Comparison of ENCODE assay signal across 12 mouse cellular contexts in the genomic region with DNA sequence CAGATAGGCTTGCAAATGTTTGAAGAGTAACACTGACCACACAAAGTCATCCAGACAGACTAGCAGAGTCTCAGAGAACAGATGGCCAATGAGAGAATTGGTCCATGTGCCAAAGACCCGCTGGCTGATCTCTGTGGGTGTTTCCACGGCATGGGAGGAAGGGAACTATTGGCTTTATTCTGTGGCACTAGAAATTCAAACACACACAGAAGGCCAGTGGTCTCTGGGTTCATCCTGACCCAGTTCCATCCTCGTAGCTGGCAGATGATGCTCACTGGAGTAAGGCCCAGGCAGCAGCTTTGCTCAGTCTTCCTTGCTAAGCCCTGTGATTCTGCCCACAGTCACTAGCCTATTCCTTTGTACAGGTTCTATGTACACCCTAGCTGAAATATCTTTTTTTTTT. TPM values are rescaled to one million over a fixed set of nuclear protein-coding genes. Genes with fewer than 3 reads are reported as not detected.
A peak's percentile ranks its signal among the peaks of the same experiment; 100 is the strongest.
DNase-seq lines count a peak whose midpoint lies in the region; ATAC-seq and TF ChIP-seq lines count a peak whose summit lies in the region.
"Had no signal": no experiment of that assay in that cellular context is flagged by ENCODE, and none has a peak within 500 bp of the region (broad histone marks: within the 10 kb centered on the region; RNA-seq: fewer than 3 reads in every experiment).

No protein-coding gene starts in this region.

- no peak overlapping the region for H3K4me2 ChIP-seq in hindbrain, postnatal 0 days (ENCODE audit: low read depth, low read length)
- H3K4me2 ChIP-seq: liver, embryonic 15.5 days had no signal

- no peaks in the 10 kb centered on the region for H3K36me3 ChIP-seq in hindbrain, postnatal 0 days (ENCODE audit: insufficient read depth, low read length)
- H3K36me3 ChIP-seq: liver, embryonic 15.5 days had no signal

- peak overlapping the region; percentile 76 for H3K27ac ChIP-seq in hindbrain, postnatal 0 days
- H3K27ac ChIP-seq: liver, embryonic 15.5 days had no signal

- no peak overlapping the region for H3K9ac ChIP-seq in hindbrain, postnatal 0 days (replicated peaks; ENCODE audit: low read length)
- H3K9ac ChIP-seq: liver, embryonic 15.5 days had no signal

- ATAC-seq in hindbrain, postnatal 0 days, result peak; percentile 91
- ATAC-seq in activated CD4-positive, CD25-positive, alpha-beta regulatory T cell, adult 4 months, result no peak

- H3K4me3 ChIP-seq in hindbrain, postnatal 0 days (ENCODE audit: low read length), result no peak overlapping the region
- H3K4me3 ChIP-seq: liver, embryonic 15.5 days had no signal

- DNase-seq in left cerebral cortex, postnatal 4 days, result peak; percentile 88
- no peak for DNase-seq in left cerebral cortex, postnatal 14 days (ENCODE audit: low spot score in 2 of 2)
- DNase-seq in cerebellum, postnatal 14 days, result peak; percentile 93 to 95
- peak; percentile 81 for DNase-seq in hindbrain, postnatal 0 days (ENCODE audit: low spot score)
- DNase-seq in telencephalon, adult 2 months (ENCODE audit: low read depth, low spot score), result peak; percentile 24
- no peak for DNase-seq in embryo, embryonic 10 days (ENCODE audit: low spot score)
- DNase-seq: heart, adult 11 months; heart, postnatal 36 days had no signal

- no peaks in the 10 kb centered on the region; the same call in 1 of the 2 replicates for H3K27me3 ChIP-seq in hindbrain, postnatal 0 days (ENCODE audit: insufficient read depth, low read length)
- H3K27me3 ChIP-seq: CH12.LX; liver, embryonic 15.5 days had no signal

- intact Hi-C loops in left cerebral cortex, postnatal 4 days (cut with DNase I), result no loop called here
- intact Hi-C loops in left cerebral cortex, postnatal 14 days (cut with DNase I), result no loop called here

- no peaks in the 10 kb centered on the region; the same call in none of the 2 replicates for H3K4me1 ChIP-seq in hindbrain, postnatal 0 days (ENCODE audit: insufficient read depth, low read length)
- H3K4me1 ChIP-seq: liver, embryonic 15.5 days had no signal

- H3K9me3 ChIP-seq in hindbrain, postnatal 0 days (ENCODE audit: low read length), result no peaks in the 10 kb centered on the region
- H3K9me3 ChIP-seq: liver, embryonic 15.5 days had no signal

- 23% methylated on average over 3 of the region's 3 CpGs for WGBS in hindbrain, postnatal 0 days

- no peak for TF ChIP-seq CTCF in hindbrain, postnatal 0 days (IDR thresholded peaks at IDR 0.05; ENCODE audit: low read depth)

RNA-seq across cellular contexts. Expression of gene Sv2b, which starts 20.7 kb away (rescaled TPM):
- total RNA-seq in left cerebral cortex, postnatal 4 days (2021), result 10 to 100 TPM; 80.7 to 87.9 TPM
- total RNA-seq in left cerebral cortex, postnatal 14 days (2021), result 100 to 1,000 TPM; 327 to 351 TPM
- 55.7 and 57.7 TPM in 2 replicates for total RNA-seq in hindbrain, postnatal 0 days (2014; rRNA removed)
- 21.6 and 21.8 TPM in 2 replicates for polyA plus RNA-seq in hindbrain, postnatal 0 days (2015; fragmentation: Nextera tagmentation; extraction: Ambion mirVana)
- polyA plus RNA-seq in activated CD4-positive, CD25-positive, alpha-beta regulatory T cell, adult 4 months (2017; shearing (Covaris generic)), result not detected
- total RNA-seq: CH12.LX; megakaryocyte, adult 5-6 weeks had no signal

Comparison
In these comparisons a context has a peak if more than half of its experiments do, and no peak if none do; other contexts are left out.
1. DNase-seq: peak in left cerebral cortex, postnatal 4 days (single experiment), cerebellum, postnatal 14 days (2 of 2), hindbrain, postnatal 0 days (single experiment) and telencephalon, adult 2 months (single experiment); none in left cerebral cortex, postnatal 14 days (0 of 2) and embryo, embryonic 10 days (single experiment).